Mouse (Mus musculus) kidney, postnatal 0 days (tissue): ENCODE results near the gene Akt1. TPM values are rescaled to one million over a fixed set of nuclear protein-coding genes. Genes with fewer than 3 reads are reported as not detected.

Experiments used
- ATAC-seq: fragments of 200-750 bp; cut with Nextera tagmentation; replicated peaks from 2 replicates; pipeline ENCODE4 v1.8.0; 2017; ENCODE audit warnings: low read depth, moderate number of reproducible peaks, moderate TSS enrichment, moderate library complexity; ENCODE audit not compliant: low FRiP score
- DNase-seq: peaks from one replicate; pipeline ENCODE4 v3.0.0-alpha.2; 2016; ENCODE audit warnings: low spot score
- H3K27ac ChIP-seq: fragments of 300-500 bp; sonication (generic); 2 replicates; pipeline ENCODE4 v1.5.1; 2014; ENCODE audit warnings: mild to moderate bottlenecking
- H3K27me3 ChIP-seq: fragments of 300-500 bp; sonication (generic); 2 replicates; pipeline ENCODE4 v1.6.1; 2014; ENCODE audit warnings: low read length, mixed read lengths; ENCODE audit not compliant: insufficient read depth
- H3K36me3 ChIP-seq: fragments of 300-500 bp; sonication (generic); 2 replicates; pipeline ENCODE4 v1.6.1; 2014; ENCODE audit warnings: low read length, mixed read lengths; ENCODE audit not compliant: insufficient read depth
- H3K4me1 ChIP-seq: fragments of 300-500 bp; sonication (generic); replicated peaks from 2 replicates; pipeline ENCODE4 v1.6.1; 2014; ENCODE audit warnings: antibody characterized with exemption, low read length, mixed read lengths; ENCODE audit not compliant: insufficient read depth
- H3K4me2 ChIP-seq: fragments of 300-500 bp; sonication (generic); 2 replicates; pipeline ENCODE4 v1.6.1; 2014; ENCODE audit warnings: mild to moderate bottlenecking, low read length, moderate library complexity, mixed read lengths
- H3K4me3 ChIP-seq: fragments of 300-500 bp; sonication (generic); replicated peaks from 2 replicates; pipeline ENCODE4 v1.5.1; 2014; ENCODE audit warnings: low read depth, low read length
- H3K9ac ChIP-seq: fragments of 300-500 bp; sonication (generic); 2 replicates; pipeline ENCODE4 v1.6.1; 2014; ENCODE audit warnings: low read depth, low read length
- H3K9me3 ChIP-seq: fragments of 300-500 bp; sonication (generic); replicated peaks from 2 replicates; pipeline ENCODE4 v1.6.1; 2016; ENCODE audit warnings: low read length, inconsistent platforms, mixed read lengths
- CTCF ChIP-seq: IDR thresholded peaks from 2 replicates; pipeline ENCODE4 v1.5.1; 2016; ENCODE audit warnings: antibody characterized with exemption, low read depth, mild to moderate bottlenecking, moderate library complexity
- WGBS: fragments of 180-500 bp; shearing (Covaris S2); extraction: QIAGEN DNeasy Blood & Tissue Kit; methylation state at CpG from one replicate; pipeline ENCODE4 v1.1.7; 2014; 5-methylcytosine and 5-hydroxymethylcytosine counted together
- polyA plus RNA-seq: library from polyadenylated mRNA; unstranded; fragments of >200 nt; fragmentation: Nextera tagmentation; extraction: Ambion mirVana; gene quantifications from 2 replicates; pipeline ENCODE4 v1.2.1, GENCODE M21; 2015

Gene Akt1
- polyA plus RNA-seq, 1 experiment from 2014 or later = 114 TPM

- Histone ChIP-seq H3K4me1 (no peaks in the 10 kb centered on the region; the same call in 1 of the 2 replicates), H3K9ac (peak overlapping the region; percentile 28; the same call in 1 of the 2 replicates), H3K9me3 (no peaks in the 10 kb centered on the region), H3K4me3 (peak overlapping the region; percentile 75), H3K4me2 (peak overlapping the region; percentile 92), H3K27me3 (no peaks in the 10 kb centered on the region), H3K36me3 (peaks cover 21% of the 10 kb centered on the region; the same call in 1 of the 2 replicates), H3K27ac (0 out of 2 replicates have a peak overlapping the region, but pooled peaks have one; percentile 90)
- WGBS = 30% methylated on average over 6 of the region's 6 CpGs
- DNase-seq (no peak), ATAC-seq (no peak)
- no peak for TF ChIP-seq CTCF
Observed at GRCm38 (mm10) chr12:112646139-112646538, 28.5 kb downstream of the Akt1 start.

GRCm38 (mm10) chr12:112644855-112645506 lies 29.7 kb downstream of the Akt1 start:
- DNase-seq (peak; percentile 68), ATAC-seq (no peak; the same call in none of the 2 replicates)
- peak overlapping the region; percentile 75 for H3K4me3 ChIP-seq
- no peaks in the 10 kb centered on the region for H3K27me3 ChIP-seq
- peaks cover 16% of the 10 kb centered on the region; the same call in 1 of the 2 replicates for H3K36me3 ChIP-seq
- H3K4me2 ChIP-seq = peak overlapping the region; percentile 92
- no peaks in the 10 kb centered on the region; the same call in 1 of the 2 replicates for H3K4me1 ChIP-seq
- peak overlapping the region; percentile 90 for H3K27ac ChIP-seq
- no peak for TF ChIP-seq CTCF
- H3K9ac ChIP-seq = peak overlapping the region; percentile 81
- WGBS = under 1% methylated on average over 75 of the region's 75 CpGs
- H3K9me3 ChIP-seq = no peaks in the 10 kb centered on the region

GRCm38 (mm10) chr12:112644180-112644854 lies 30.4 kb downstream of the Akt1 start, which contains the start of gene Siva1:
Gene Siva1, plus strand, starts transcription at chr12:112644679.
- H3K4me3 ChIP-seq = peak within 1 kb of the TSS; percentile 75
- H3K9me3 ChIP-seq = no peaks in the 10 kb centered on the region
- 3% methylated on average over 45 of the region's 46 CpGs for WGBS
- H3K4me2 ChIP-seq = peak within 1 kb of the TSS; percentile 92
- H3K4me1 ChIP-seq = no peaks in the 10 kb centered on the region; the same call in 1 of the 2 replicates
- peak within 1 kb of the TSS; percentile 81 for H3K9ac ChIP-seq
- no peak for TF ChIP-seq CTCF
- peak within 1 kb of the TSS; percentile 90 for H3K27ac ChIP-seq
- DNase-seq (peak; percentile 100), ATAC-seq (peak; percentile 97)
- H3K27me3 ChIP-seq = no peaks in the 10 kb centered on the region
- peaks cover 12% of the 10 kb centered on the region; the same call in 1 of the 2 replicates for H3K36me3 ChIP-seq

- Histone ChIP-seq H3K27me3 (no peaks in the 10 kb centered on the region), H3K4me1 (no peaks in the 10 kb centered on the region; the same call in 1 of the 2 replicates), H3K36me3 (no peaks in the 10 kb centered on the region), H3K9ac (no peak overlapping the region), H3K4me3 (no peak overlapping the region), H3K27ac (no peak overlapping the region), H3K4me2 (no peak overlapping the region), H3K9me3 (no peaks in the 10 kb centered on the region)
- ATAC-seq (no peak), DNase-seq (no peak)
- no peak for TF ChIP-seq CTCF
- 89% methylated on average over 6 of the region's 6 CpGs for WGBS
Observed at GRCm38 (mm10) chr12:112643126-112643525, 31.6 kb downstream of the Akt1 start.

GRCm38 (mm10) chr12:112639526-112639925 lies 35.2 kb downstream of the Akt1 start:
- no peaks in the 10 kb centered on the region for H3K9me3 ChIP-seq
- no peak overlapping the region for H3K9ac ChIP-seq
- H3K36me3 ChIP-seq = no peaks in the 10 kb centered on the region
- H3K4me3 ChIP-seq = no peak overlapping the region
- no peaks in the 10 kb centered on the region for H3K27me3 ChIP-seq
- no peak overlapping the region for H3K4me2 ChIP-seq
- TF ChIP-seq CTCF = no peak
- 83% methylated on average over 10 of the region's 10 CpGs for WGBS
- DNase-seq = no peak
- no peak overlapping the region for H3K27ac ChIP-seq
- H3K4me1 ChIP-seq = no peaks in the 10 kb centered on the region
- ATAC-seq = no peak

GRCm38 (mm10) chr12:112633686-112634085 lies 41.0 kb downstream of the Akt1 start:
- TF ChIP-seq CTCF = peak; percentile 25; the same call in 1 of the 2 replicates
- Histone ChIP-seq H3K4me1 (peaks cover 14% of the 10 kb centered on the region), H3K9ac (no peak overlapping the region), H3K27ac (no peak overlapping the region), H3K4me2 (no peak overlapping the region), H3K9me3 (no peaks in the 10 kb centered on the region), H3K36me3 (no peaks in the 10 kb centered on the region), H3K4me3 (no peak overlapping the region), H3K27me3 (no peaks in the 10 kb centered on the region)
- 52% methylated on average over 9 of the region's 9 CpGs for WGBS
- ATAC-seq (no peak), DNase-seq (no peak)
